In genomic region chr2:168935165-168935564, GRCm38 (mm10) we compare ENCODE assay signal across 23 mouse cellular contexts.
"Had no signal": no experiment of that assay in that cellular context is flagged by ENCODE, and none has a peak within 500 bp of the region (broad histone marks: within the 10 kb centered on the region; RNA-seq: fewer than 3 reads in every experiment).

No protein-coding gene starts in this region.

- H3K9me3 ChIP-seq: limb, embryonic 10.5 days; limb, embryonic 13.5 days; liver, embryonic 12.5 days; liver, embryonic 15.5 days; lung, embryonic 15.5 days; megakaryocyte, embryonic 14.5 days; stomach, embryonic 15.5 days had no signal

- ATAC-seq: liver, embryonic 12.5 days had no signal

- H3K9ac ChIP-seq: limb, embryonic 13.5 days; liver, embryonic 12.5 days; liver, embryonic 15.5 days; lung, embryonic 15.5 days; stomach, embryonic 15.5 days had no signal

- H3K4me2 ChIP-seq: limb, embryonic 13.5 days; liver, embryonic 12.5 days; liver, embryonic 15.5 days; lung, embryonic 15.5 days; midbrain, embryonic 11.5 days; stomach, embryonic 15.5 days had no signal

- DNase-seq: kidney, adult 9 months; kidney, postnatal 25 days; layer of hippocampus, adult 9-11 months; liver; lung, adult 18-20 months; lung, postnatal 10 days; lung, postnatal 36 days; midbrain, embryonic 14.5 days; right cerebral cortex, adult 18-20 months; right cerebral cortex, postnatal 14 days; spleen, adult 18-20 months; thymus, adult 2 months; thymus, postnatal 14 days; thymus, postnatal 4 days had no signal

- H3K4me3 ChIP-seq: layer of hippocampus, adult 2 months; limb, embryonic 10.5 days; limb, embryonic 13.5 days; liver, embryonic 12.5 days; liver, embryonic 15.5 days; lung, embryonic 15.5 days; megakaryocyte, embryonic 14.5 days; stomach, embryonic 15.5 days had no signal

- H3K4me1 ChIP-seq: limb, embryonic 10.5 days; limb, embryonic 13.5 days; liver, embryonic 12.5 days; liver, embryonic 15.5 days; lung, embryonic 15.5 days; megakaryocyte, embryonic 14.5 days; stomach, embryonic 15.5 days had no signal

- H3K27ac ChIP-seq: layer of hippocampus, adult 2 months; limb, embryonic 10.5 days; limb, embryonic 13.5 days; liver, embryonic 12.5 days; liver, embryonic 15.5 days; lung, embryonic 15.5 days; stomach, embryonic 15.5 days had no signal

- H3K27me3 ChIP-seq: limb, embryonic 13.5 days; liver, embryonic 12.5 days; liver, embryonic 15.5 days; lung, embryonic 15.5 days; megakaryocyte, embryonic 14.5 days; stomach, embryonic 15.5 days had no signal
